Mouse (Mus musculus) gastrocnemius, postnatal 25 days (tissue): ENCODE data around the gene Klb. TPM values are rescaled to one million over a fixed set of nuclear protein-coding genes. Genes with fewer than 3 reads are reported as not detected.
"Not testable (repeated sequence)": the region's sequence is repeated elsewhere in the genome, so short reads cannot be mapped to it uniquely, and the experiment has no call there.

Source experiments
- DNase-seq: peaks from one replicate; pipeline ENCODE4 v3.0.0; 2022
- long read RNA-seq, 2 experiments: library from polyadenylated mRNA; stranded (forward); transcript quantifications; one replicate each; pipeline ENCODE4 v2.0.0; 2021
- total RNA-seq, 2 experiments: library from RNA; stranded (reverse); gene quantifications; 1 replicate in 1 of 2; 2 replicates in 1 of 2; pipeline ENCODE4 v1.2.3; 2021

The Klb gene
- under 1 TPM; 0.18 to 0.64 TPM for total RNA-seq
- long read RNA-seq, experiment 1, result 0 reads
- long read RNA-seq, experiment 2, result 0 reads

- DNase-seq, result no peak
Observed at GRCm38 (mm10) chr5:65348168-65348567, at the start of gene Klb. Klb (plus strand) TSS chr5:65348314.

DNA sequence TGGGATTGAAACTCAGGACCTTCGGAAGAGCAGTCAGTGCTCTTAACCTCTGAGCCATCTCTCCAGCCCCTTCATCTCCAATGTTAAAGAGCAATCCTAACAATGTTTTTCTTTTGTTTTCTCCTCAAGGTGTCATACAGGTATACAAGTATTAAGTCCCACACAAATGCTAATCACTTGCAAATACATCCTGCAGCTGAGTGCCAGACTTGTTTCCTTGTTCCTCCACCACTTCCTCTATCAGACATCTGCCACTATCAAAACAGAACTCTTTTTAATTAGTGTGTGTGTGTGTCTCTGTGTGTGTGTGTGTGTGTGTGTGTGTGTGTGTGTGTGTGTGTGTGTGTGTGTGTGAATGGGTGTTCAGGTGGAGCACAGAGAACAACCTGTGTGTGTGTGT, 48.5 kb upstream of the Klb start:
- not testable (repeated sequence) for DNase-seq

- no peak for DNase-seq
Observed at GRCm38 (mm10) chr5:65300121-65300520, 48.0 kb upstream of the Klb start.

DNA sequence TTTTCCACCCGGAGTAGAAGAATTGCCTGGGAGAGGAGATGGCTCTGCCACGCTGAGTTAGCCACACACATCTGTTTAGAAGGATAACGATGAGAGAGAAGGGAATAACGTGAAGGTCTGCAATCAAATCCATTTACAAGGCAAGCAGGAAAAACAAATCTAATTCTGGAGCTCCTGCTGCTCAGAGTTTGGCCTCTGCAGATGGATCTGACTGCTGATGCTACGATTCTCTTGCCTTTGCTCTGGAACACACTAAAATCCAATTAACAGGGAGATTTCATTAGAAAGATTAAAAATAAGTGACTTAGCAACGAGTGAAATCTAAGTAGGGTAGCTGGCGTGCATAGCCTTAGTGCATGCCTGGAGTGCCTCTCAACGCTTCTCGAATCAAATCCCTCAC, 42.6 kb upstream of the Klb start:
- DNase-seq, result no peak

- DNase-seq, result no peak
Observed at GRCm38 (mm10) chr5:65308208-65308607, 39.9 kb upstream of the Klb start.

GRCm38 (mm10) chr5:65308866-65309265, 39.2 kb upstream of the Klb start:
- DNase-seq, result no peak

- no peak for DNase-seq
Observed at GRCm38 (mm10) chr5:65319176-65319575, 28.9 kb upstream of the Klb start.

- no peak for DNase-seq
Observed at GRCm38 (mm10) chr5:65322165-65322564, 25.9 kb upstream of the Klb start.

- no peak for DNase-seq
Observed at GRCm38 (mm10) chr5:65324271-65324670, 23.8 kb upstream of the Klb start.

- no peak for DNase-seq
Observed at GRCm38 (mm10) chr5:65324758-65325355, 23.3 kb upstream of the Klb start.

- DNase-seq, result no peak
Observed at GRCm38 (mm10) chr5:65326212-65326611, 21.9 kb upstream of the Klb start.

DNA sequence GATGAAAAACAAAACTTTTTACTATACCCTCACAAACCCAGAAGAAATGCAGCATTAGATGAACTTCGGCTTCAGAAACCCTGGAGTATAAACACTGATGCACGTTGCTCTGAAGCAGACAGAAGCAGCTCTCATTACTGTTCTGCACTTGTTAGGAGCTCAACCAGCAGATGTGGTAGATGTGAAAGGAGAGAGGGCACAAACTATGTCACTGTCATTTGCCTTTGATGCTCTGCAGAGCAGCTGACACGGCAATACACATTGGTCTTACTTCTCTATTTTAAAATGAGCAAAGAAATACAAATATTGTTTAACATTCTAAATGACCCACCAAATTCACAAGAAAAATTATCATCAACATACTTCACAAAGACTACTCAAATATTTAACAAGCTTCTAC, 18.1 kb upstream of the Klb start:
- DNase-seq, result no peak

- DNase-seq, result no peak
Observed at GRCm38 (mm10) chr5:65334788-65335187, 13.3 kb upstream of the Klb start.

DNA sequence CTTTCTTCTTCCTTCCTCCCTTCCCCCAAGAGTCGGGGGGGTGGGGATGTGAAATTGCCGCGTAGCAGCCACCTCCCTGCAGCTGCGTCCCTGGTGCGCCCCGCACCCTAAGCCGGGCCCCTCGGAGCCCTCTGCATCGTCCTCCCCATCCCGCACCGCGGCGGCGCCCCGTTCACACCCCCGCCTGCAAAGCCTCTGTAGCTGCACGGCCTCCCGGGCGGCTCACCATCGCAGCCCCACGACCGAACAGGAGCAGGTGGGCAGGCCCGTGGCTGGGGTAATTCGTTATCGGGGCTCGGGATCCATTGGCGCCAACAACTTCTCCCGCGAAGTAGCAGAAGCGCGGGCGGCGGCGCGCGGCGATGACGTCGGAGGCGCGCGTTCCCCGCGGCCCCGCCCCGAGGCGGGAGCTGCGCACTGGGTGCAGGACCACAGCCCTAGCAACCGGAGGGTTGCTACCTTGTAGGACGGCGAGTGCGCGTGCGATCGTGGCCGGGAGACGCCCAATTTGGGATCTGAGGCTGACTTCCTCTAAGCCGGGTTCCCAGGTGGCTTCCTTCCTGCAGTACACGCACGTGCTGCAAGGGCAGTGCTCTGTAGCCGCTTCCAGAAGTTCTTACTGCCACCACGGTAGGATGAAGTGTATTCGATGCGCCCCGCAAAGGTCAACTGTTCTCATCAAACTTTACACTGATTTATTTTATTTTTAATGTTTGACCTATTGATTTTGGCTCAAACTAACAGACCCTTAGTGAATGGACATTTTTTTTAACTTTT, 12.6 kb upstream of the Klb start, which contains the start of gene Rfc1:
Gene Rfc1, minus strand, starts transcription at position 373 of the 777 bp plus-strand sequence.
- DNase-seq, result peak; percentile 86

GRCm38 (mm10) chr5:65336075-65336355, 12.1 kb upstream of the Klb start:
- no peak for DNase-seq

DNA sequence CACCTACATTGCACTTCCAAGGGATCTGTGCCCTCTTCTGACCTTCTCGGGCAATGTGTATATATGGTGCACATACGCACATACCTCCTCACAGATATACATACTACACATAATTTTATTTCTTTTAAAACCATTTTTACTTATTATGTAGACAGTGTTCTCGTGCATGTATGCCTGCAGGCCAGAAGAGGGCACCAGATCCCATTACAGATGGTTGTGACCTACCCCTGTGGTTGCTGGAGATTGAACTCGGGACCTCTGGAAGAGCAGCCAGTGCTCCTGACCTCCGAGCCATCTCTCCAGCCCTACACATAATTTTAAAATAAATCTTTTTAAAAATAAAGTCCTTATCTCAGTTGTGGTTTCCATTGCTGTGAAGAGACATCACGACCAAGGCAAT, 9.7 kb upstream of the Klb start:
- DNase-seq, result no peak

GRCm38 (mm10) chr5:65340167-65340566, 7.9 kb upstream of the Klb start:
- DNase-seq, result no peak

DNA sequence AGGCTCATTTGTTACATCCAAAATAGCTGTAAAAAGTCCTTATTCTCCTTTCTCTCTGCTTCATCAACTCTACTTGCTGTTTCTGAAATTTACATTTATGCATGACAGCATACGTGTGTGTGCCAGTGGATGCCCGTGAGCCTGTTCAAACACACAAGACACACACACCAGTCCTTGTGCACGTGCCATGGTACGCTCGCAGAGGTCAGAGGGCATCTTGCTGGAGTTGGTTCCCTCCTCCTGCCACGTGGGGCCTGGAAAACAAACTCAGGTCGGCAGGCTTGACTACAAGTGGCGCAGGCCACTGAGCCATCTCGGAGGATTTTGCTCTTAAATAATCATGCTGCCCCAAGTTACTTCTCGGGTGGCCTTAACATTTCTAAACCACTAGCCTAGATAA, 2.4 kb downstream of the Klb start:
- DNase-seq, result no peak

- no peak for DNase-seq
Observed at GRCm38 (mm10) chr5:65354097-65354496, 6.0 kb downstream of the Klb start.

DNA sequence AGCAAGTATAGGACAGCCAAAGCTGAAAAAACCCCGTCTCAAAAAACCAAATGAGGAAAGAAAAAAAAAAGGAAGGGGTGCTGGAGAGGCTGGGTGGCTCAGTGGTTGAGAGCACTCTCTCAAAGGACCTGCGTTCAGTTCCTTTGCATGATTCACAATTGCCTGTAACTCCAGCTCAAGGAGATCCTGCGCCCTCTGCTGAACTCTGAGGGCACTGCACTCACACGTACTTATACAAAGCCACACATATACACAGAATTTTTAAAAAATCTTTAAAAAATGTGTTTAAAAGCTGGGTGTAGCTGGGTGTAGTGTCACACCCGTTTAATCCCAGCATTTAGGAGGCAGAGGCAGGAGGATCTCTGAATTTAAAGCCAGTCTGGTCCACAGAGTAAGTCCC, 6.9 kb downstream of the Klb start:
- no peak for DNase-seq

DNA sequence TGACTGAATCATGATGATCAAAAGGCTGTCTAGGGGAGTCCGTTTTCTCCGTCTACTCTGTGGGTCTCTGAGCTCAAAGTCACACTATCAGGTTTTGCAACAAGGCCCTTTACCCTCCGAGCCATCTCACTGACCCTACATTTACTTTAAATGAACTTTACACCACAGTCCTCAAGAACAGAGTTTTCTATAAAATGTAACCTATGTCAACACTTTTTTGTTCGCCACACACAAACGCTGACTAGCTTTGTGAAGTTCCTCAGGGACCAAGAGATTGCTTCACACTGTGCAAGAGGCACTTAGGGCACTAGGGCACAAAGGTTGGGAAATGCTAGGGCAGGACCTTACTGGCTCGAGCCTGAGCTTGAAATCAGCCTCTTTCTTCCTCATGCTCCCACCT, 8.7 kb downstream of the Klb start:
- DNase-seq, result no peak

- no peak for DNase-seq
Observed at GRCm38 (mm10) chr5:65357771-65358170, 9.7 kb downstream of the Klb start.

DNA sequence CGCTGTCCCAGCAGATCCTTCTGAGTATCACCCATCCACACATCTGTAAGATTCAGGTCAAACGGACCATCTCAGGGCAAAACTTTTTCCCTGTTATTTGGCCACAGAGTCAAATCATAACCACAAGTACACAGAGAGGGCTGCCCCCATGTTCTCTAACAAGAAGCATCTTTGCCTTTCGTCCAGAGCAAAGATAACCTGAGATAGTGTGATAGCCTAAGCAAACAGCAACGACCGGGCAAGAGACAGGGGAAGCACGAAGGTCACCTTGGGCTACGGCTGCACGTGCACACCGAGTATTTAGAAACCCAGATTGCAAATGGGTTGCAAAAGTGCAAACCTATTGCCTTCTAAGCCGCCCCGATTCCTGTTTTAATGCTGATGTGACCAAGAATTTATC, 19.7 kb downstream of the Klb start:
- no peak for DNase-seq

GRCm38 (mm10) chr5:65371551-65371950, 23.4 kb downstream of the Klb start:
- DNase-seq, result no peak
